Mouse (Mus musculus): ENCODE measurements around the gene Syne1.

Syne1 gene

DNA sequence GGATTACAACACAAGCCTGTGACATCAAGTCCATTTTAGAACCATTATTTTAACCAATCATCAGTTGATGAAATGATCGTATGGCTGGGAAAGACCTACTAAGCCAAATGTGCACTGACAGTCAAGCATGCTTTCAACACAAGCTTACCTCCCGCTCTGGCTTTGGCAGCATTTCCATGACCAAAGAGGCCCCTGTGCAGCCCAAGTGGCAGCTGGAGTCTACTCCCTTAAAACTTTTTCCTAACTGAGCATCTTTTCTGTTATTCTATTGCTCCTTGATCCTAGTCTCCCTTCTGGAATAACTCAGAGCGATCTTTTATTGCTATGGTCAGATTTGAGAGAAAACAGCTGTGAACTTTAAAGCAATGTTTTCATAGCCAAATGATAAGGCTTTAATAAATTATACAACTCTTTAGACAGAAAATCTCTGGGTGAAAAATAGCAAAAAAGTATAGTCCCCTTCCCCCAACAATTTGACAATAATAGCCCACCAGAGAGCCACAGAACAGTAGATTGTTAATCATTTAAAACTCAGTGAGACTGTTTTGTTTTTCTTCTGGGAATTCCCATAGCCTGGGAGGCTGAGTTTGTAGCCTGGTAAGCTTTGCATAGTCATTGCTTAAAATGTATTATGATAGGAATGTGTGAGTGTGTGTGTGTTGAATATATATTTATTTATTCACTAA is 411.9 kb downstream of the Syne1 start:
- no peak for DNase-seq (ENCODE audit: low spot score)

DNA sequence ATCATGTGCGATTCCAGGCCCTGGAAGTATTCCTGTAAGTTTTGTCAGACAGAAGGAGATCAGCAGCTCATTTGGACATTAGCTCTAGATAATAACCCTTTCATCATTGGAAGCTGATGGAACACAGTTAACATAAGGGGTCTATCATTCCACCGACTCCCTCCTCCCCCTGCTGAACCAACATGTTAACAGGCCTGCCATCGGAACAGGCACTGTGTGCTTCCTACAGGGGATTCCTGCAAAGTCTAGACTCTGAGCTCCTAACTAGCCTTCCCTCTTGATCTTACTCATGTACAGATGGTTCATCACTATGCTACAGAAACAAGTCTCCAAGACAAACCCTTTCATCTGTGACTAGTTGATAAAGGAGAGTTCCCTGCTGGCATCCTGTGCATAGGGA is 419.2 kb downstream of the Syne1 start:
- DNase-seq (ENCODE audit: low spot score), result no peak

DNA sequence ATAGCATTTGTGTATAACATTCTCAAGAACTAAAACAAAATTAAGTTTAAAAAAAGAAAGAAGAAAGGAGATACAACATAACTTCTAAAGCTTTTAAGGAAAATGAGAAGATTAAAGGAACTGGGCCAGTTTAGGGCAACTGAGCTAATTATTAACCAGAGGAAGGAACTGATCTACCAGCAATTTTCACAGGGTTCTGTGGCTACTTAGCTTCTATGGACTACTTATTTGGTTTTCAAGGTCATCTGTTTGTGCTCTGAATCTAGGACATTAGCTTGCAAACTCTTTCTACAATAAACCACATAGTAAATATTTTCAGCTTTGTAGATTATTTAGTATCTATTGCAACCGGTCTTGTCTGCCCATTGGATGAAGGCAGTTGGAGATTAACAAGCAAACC is 420.8 kb downstream of the Syne1 start:
- no peak for DNase-seq (ENCODE audit: low spot score)

DNA sequence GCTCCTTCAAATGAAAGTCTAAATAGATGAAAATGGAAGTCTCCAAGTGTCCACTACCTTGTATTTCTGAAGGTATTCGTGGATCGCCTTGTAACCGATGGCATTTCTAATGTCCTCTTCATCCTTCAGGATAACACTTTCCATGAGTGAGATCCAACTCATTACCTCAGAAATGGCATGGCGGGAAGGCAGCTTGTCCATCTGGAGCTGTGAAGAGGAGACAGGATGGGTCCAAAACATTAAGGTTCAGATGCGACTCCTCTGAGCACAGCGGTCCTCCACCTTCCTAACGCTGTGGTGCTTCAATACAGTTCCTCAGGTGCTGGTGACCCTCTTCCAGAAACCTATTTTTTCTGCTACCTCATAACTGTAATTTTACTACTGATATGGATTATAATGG is 426.5 kb downstream of the Syne1 start:
- no peak for DNase-seq (ENCODE audit: low spot score)

DNA sequence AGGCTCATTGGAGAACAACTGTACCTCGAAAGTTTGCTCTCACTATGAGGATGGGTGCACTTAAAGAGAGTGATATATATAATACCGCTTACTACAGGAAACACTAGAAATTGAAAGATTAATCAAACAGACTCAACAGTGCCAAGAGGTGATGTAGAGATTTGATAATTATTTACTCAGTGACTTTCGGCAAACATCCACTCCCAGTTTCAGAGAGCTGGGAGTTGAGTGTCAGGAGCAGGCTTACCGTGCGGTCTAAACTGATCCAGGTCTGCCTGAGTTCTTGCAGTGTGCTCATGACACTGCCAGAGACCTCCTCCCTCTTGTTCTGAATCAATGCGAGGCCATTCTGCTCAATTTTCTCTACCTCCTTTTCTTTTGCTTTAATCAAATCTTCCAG is 434.6 kb downstream of the Syne1 start:
- DNase-seq (ENCODE audit: low spot score), result no peak

DNA sequence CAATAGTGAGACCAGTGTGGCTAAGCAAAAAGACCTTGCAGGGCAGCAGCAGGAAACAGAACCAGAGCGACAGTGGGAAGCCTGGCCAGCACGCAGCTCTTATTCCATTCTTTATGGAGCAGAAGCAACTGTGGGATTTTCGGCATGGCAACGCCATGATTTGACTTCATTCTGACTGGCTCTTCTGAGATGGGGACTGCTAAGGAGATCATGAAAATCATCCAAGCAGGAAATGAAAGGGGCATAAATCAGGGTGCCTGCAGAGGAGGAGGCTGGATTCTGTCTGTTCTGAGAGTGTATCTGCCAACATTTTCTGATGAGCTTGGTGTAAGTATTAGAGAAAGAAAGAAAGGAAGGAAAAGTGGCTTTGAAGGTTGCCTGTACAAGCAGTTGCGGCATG is 435.1 kb downstream of the Syne1 start:
- DNase-seq (ENCODE audit: low spot score), result no peak

DNA sequence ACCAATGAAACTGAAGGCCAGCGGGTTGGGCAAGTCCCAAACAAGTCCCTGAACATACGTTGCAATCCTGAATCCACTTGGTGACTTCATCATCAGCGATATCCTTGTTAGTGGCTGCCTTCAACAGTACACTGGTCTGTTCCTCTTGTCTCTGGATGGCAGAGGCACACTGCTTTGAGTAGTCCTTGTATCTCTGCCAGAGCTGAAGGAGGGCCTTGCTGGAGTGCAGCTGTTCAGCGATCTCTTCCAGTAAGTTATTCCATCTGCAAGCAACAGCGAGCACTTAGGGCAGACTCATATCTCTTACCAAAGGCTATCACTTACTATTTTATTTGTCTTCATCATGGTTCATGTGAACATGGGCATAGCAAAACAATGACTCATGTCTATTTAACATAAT is 440.5 kb downstream of the Syne1 start:
- no peak for DNase-seq (ENCODE audit: low spot score)

GRCm38 (mm10) chr10:5097754-5098137 is 453.5 kb downstream of the Syne1 start:
- DNase-seq (ENCODE audit: low spot score), result no peak

GRCm38 (mm10) chr10:5096996-5097753 is 454.1 kb downstream of the Syne1 start:
- no peak for DNase-seq (ENCODE audit: low spot score)

DNA sequence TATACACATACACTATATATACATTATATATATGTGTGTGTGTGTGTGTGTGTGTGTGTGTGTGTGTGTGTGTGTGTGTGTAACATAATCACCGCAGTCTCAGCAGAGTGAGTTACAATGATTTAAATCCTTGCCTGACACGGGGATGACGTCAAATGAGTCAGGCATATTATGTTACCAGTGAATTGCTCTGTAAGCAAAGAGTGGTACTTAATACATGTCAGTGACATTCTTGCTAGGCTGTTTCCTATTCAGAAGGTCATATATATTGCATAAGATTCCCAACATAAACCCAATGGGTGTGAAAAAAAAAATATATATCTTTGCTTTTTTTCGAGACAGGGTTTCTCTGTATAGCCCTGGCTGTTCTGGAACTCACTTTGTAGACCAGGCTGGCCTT is 462.1 kb downstream of the Syne1 start:
- DNase-seq (ENCODE audit: low spot score), result no peak

DNA sequence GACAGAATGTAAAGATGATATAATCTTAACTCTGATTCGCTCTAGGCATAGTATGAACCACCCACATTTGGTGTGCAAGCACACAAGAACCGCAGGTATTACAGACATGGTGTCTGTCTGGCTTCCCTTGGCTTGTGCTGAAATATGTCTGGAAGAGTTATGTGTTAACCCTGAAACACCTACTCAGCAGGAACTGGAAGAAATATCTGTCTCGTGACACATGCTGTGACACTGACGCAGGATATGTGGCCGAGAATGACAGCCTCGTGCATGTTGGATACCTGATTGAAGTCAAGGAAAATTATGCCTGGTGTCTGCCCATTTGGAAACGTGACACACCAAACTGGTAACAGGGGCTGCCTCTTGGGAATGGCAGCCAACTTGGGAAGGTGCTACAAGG is 463.9 kb downstream of the Syne1 start:
- DNase-seq (ENCODE audit: low spot score), result no peak

DNA sequence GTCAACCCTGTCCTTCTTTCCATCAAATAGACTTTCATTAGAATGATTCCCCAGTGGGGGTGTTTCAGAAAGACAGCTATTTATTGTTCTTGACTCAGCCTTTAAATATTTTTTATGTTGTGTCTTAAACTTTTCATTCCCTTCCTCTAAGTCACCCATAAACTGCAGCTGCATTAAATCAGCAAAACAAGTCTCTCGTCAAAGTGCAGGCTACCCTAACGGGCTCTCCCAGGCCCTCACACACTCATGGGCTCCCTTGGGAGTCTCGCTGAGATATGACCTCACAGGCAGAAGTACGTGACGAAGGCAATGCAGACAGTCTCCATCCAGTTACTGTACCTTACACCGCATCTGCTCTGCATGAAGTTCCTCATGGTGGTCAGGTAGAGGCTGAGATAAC is 465.0 kb downstream of the Syne1 start:
- no peak for DNase-seq (ENCODE audit: low spot score)

- DNase-seq (ENCODE audit: low spot score), result no peak
Observed at GRCm38 (mm10) chr10:5085792-5086191, 465.5 kb downstream of the Syne1 start.

- DNase-seq (ENCODE audit: low spot score), result no peak
Observed at GRCm38 (mm10) chr10:5083716-5084115, 467.6 kb downstream of the Syne1 start.

GRCm38 (mm10) chr10:5079945-5080468 is 471.3 kb downstream of the Syne1 start:
- no peak for DNase-seq (ENCODE audit: low spot score)

DNA sequence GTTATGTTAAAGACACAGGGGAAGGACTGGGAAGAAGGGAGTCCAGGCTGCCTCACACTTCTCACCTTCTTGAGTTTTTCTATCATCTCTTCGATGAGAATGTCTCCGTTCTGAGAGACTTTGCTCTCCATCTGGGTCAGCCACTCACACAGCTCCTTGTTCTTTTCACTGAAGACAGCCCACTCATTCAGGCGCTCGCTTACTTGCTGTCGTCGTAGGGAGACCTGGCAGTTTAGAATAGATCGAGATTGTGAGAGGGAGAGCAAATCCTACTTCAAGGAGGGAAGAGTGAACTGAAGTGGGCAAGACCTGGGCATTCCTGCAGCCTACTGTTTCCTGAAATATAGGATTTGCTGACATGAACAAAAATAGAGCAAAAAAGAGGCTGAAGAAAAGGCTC is 475.6 kb downstream of the Syne1 start:
- no peak for DNase-seq (ENCODE audit: low spot score)

DNA sequence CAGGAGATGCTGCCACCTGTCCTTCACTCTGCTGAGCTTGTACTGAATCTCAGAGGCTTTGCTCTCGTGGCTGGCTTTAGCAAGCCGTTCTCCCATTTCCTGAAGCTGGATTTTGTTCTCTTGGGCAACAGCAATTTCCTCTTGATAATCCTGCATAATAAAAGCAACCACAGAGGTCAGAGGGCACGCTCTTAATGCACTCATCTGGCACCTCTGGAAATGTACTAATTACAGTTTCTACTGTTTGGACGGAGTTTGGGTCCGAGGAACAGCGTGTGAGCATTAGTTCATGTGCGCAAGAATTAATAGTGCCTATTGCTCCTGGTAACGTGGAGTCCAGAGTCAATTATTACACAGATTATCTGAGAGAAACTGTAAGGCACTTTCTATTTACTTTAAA is 479.2 kb downstream of the Syne1 start:
- DNase-seq (ENCODE audit: low spot score), result no peak

GRCm38 (mm10) chr10:5070941-5071231 is 480.4 kb downstream of the Syne1 start:
- DNase-seq (ENCODE audit: low spot score), result no peak

DNA sequence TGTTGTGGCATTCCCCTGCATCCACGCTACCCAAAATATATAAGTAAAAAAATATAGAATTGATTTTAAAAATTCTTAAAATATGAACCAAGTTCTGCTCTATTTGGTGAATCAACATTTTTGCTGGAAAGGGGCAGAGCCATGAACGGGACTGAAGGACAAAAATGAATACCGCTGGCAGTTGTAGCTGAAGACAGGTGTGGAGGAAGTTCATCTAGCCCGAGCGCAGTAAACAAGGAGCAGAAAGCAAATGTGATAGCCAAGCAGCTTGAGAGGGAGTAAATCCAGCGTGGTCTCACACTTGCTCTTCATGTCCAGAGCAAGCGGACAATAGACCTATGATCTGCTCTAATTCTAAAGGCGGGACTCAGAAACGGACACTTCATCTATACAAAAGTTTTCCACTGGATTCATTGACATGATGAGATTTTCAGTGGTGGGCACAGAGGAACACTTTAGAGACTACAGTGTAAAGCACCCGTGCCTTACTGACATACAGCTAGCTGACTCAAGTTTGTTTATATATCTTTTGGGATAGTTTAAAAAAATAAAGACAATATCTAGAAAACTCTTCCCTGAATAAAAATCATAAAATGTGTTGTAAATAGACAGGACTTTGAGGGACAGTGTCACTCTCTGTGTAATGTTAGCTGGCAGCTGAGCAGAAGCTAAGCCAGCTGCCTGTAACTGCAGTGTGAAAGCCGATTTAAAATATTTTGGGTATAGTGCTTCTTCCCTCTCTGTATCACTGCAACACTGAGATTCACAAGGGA is 480.9 kb downstream of the Syne1 start:
- DNase-seq (ENCODE audit: low spot score), result no peak

DNA sequence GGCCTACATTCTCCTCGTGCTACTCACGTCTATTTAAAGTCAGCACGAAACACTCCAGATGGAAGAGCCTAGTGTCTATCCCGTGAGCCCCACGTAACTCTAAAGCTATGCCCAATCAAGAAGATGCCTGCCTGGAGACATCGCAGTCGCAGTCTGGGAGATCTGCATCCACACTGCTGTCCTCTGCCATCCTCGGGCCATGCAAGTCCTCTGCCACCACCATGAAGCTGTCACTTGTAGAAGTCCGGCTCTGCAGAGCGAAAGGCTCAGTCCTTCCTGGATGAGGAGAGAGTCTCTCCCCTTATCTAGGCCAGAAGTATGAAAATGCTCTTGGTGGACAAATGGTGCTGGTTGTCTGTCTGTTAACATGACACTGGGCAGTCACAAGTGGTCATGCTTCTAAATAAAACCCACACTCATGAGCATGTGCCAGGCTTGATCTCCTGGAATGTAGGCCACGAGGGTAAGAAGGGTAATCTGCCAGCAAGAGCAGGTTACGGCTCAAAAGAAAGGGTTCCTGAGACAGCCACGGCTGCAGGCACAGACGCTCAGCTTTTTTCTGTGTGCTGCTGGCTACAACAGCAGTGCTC is 482.5 kb downstream of the Syne1 start, which contains the start of gene Gm10097:
Gene Gm10097, plus strand, starts transcription at position 517 of the 590 bp plus-strand sequence.
- no peak for DNase-seq (ENCODE audit: low spot score)

DNA sequence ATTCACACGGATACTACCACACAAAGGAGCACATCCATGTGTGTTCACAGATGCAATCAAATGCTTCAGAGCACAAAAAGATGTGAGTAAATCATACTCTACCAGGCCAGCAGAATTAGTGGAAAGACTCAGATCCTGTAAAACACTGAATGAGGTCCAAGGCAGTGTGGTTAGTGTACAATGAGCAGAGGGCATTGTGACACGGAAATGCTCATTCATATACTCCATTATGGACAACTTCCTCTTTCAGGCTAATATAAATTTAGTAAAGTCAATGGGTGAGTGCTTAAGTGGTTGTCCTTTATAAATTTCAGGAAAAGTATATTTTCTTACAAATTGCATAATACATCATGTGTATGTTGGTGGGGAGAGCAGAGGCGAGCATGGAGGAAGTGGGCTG is 484.2 kb downstream of the Syne1 start:
- DNase-seq (ENCODE audit: low spot score), result no peak

GRCm38 (mm10) chr10:5059983-5060382 is 491.3 kb downstream of the Syne1 start:
- DNase-seq (ENCODE audit: low spot score), result no peak

DNA sequence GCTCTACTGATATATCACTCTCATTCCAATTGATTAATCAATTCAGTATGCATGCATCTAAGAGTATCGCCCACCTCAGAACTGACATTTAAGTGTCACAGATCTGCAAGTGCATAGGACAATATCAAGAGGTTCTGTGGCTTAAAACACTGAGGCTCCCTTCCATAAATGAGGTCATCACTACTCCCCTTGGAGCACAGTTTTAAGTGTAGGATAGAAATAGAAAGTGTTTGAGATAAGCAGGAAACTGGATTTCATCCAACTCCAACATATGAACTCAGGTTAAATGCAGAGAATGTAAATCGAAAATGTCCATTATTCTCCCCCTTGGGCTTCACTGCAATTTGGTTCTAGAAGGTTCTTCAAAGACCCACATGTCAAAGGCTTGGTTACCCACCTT is 492.4 kb downstream of the Syne1 start:
- DNase-seq (ENCODE audit: low spot score), result no peak

All from urinary bladder, postnatal 10 days (tissue).